Mouse (Mus musculus): Measurements from ENCODE around the gene Ptrh2. TPM values are rescaled to one million over a fixed set of nuclear protein-coding genes. Genes with fewer than 3 reads are reported as not detected.
A peak's percentile ranks its signal among the peaks of the same experiment; 100 is the strongest.

Gene Ptrh2
- polyA plus RNA-seq, 1 experiment: 0.80 TPM

GRCm38 (mm10) chr11:86657863-86658262, 25.9 kb upstream of the Ptrh2 start:
- TF ChIP-seq GATA1 (IDR thresholded peaks at IDR 0.05; ENCODE audit: low read length): no peak

GRCm38 (mm10) chr11:86662986-86663895, 20.5 kb upstream of the Ptrh2 start:
- no peak for TF ChIP-seq GATA1 (IDR thresholded peaks at IDR 0.05; ENCODE audit: low read length)

GRCm38 (mm10) chr11:86663977-86664376, 19.8 kb upstream of the Ptrh2 start:
- TF ChIP-seq GATA1 (IDR thresholded peaks at IDR 0.05; ENCODE audit: low read length): no peak

- no peak for TF ChIP-seq GATA1 (IDR thresholded peaks at IDR 0.05; ENCODE audit: low read length)
These were observed 19.4 kb upstream of the Ptrh2 start for GRCm38 (mm10) chr11:86664406-86664805.

- TF ChIP-seq GATA1 (IDR thresholded peaks at IDR 0.05; ENCODE audit: low read length): peak; percentile 24
These were observed 16.2 kb upstream of the Ptrh2 start for GRCm38 (mm10) chr11:86667553-86667952.

GRCm38 (mm10) chr11:86668169-86668568, 15.6 kb upstream of the Ptrh2 start:
- no peak for TF ChIP-seq GATA1 (IDR thresholded peaks at IDR 0.05; ENCODE audit: low read length)

- TF ChIP-seq GATA1 (IDR thresholded peaks at IDR 0.05; ENCODE audit: low read length): no peak
These were observed 12.6 kb upstream of the Ptrh2 start for GRCm38 (mm10) chr11:86671041-86671675.

GRCm38 (mm10) chr11:86672772-86673171, 11.0 kb upstream of the Ptrh2 start:
- no peak for TF ChIP-seq GATA1 (IDR thresholded peaks at IDR 0.05; ENCODE audit: low read length)

GRCm38 (mm10) chr11:86675520-86675919, 8.3 kb upstream of the Ptrh2 start:
- no peak for TF ChIP-seq GATA1 (IDR thresholded peaks at IDR 0.05; ENCODE audit: low read length)

GRCm38 (mm10) chr11:86678957-86679356, 4.8 kb upstream of the Ptrh2 start:
- no peak for TF ChIP-seq GATA1 (IDR thresholded peaks at IDR 0.05; ENCODE audit: low read length)

GRCm38 (mm10) chr11:86680729-86681128, 3.1 kb upstream of the Ptrh2 start:
- TF ChIP-seq GATA1 (IDR thresholded peaks at IDR 0.05; ENCODE audit: low read length): no peak

GRCm38 (mm10) chr11:86681423-86681822, 2.4 kb upstream of the Ptrh2 start:
- TF ChIP-seq GATA1 (IDR thresholded peaks at IDR 0.05; ENCODE audit: low read length): no peak

- TF ChIP-seq GATA1 (IDR thresholded peaks at IDR 0.05; ENCODE audit: low read length): no peak
These were observed 924 bp upstream of the Ptrh2 start for GRCm38 (mm10) chr11:86682861-86683260.

- TF ChIP-seq GATA1 (IDR thresholded peaks at IDR 0.05; ENCODE audit: low read length): no peak
These were observed 584 bp downstream of the Ptrh2 start for GRCm38 (mm10) chr11:86684126-86685012.

GRCm38 (mm10) chr11:86685366-86685765, 1.6 kb downstream of the Ptrh2 start:
- no peak for TF ChIP-seq GATA1 (IDR thresholded peaks at IDR 0.05; ENCODE audit: low read length)

- TF ChIP-seq GATA1 (IDR thresholded peaks at IDR 0.05; ENCODE audit: low read length): no peak
These were observed 6.6 kb downstream of the Ptrh2 start for GRCm38 (mm10) chr11:86690383-86690782.

All from G1E-ER4 (cell line).